ENCODE assay signal across 26 mouse cellular contexts in genomic region chr4:141222752-141223151, GRCm38 (mm10). TPM values are rescaled to one million over a fixed set of nuclear protein-coding genes. Genes with fewer than 3 reads are reported as not detected.
"Had no signal": no experiment of that assay in that cellular context is flagged by ENCODE, and none has a peak within 500 bp of the region (broad histone marks: within the 10 kb centered on the region; RNA-seq: fewer than 3 reads in every experiment).

No protein-coding gene starts in this region.

- H3K9ac ChIP-seq: heart, embryonic 12.5 days; hindbrain, embryonic 12.5 days; hindbrain, embryonic 14.5 days; intestine, embryonic 15.5 days; limb, embryonic 13.5 days; limb, embryonic 15.5 days; liver, embryonic 12.5 days; liver, embryonic 14.5 days had no signal

- ATAC-seq: hindbrain, embryonic 16.5 days; inflammation-experienced regulatory T-cells, adult 6 months; intestine, embryonic 15.5 days; intestine, postnatal 0 days; liver, embryonic 12.5 days had no signal

- H3K4me3 ChIP-seq: heart, embryonic 10.5 days; heart, embryonic 12.5 days; hindbrain, embryonic 10.5 days; hindbrain, embryonic 12.5 days; intestine, embryonic 15.5 days; limb, embryonic 13.5 days; limb, embryonic 15.5 days; liver, embryonic 12.5 days had no signal

- DNase-seq: gastrocnemius, postnatal 14 days; gastrocnemius, postnatal 36 days; heart, adult 18-20 months; heart, postnatal 10 days; heart, postnatal 4 days; kidney, adult 18-20 months; kidney, adult 8-10 months; kidney, postnatal 10 days; kidney, postnatal 25 days; kidney, postnatal 4 days; layer of hippocampus, adult 9-11 months; layer of hippocampus, postnatal 36 days; left cerebral cortex, postnatal 4 days had no signal

- H3K9me3 ChIP-seq: heart, embryonic 10.5 days; heart, embryonic 12.5 days; hindbrain, embryonic 10.5 days; hindbrain, embryonic 12.5 days; intestine, embryonic 15.5 days; limb, embryonic 13.5 days; limb, embryonic 15.5 days; liver, embryonic 12.5 days had no signal

- H3K36me3 ChIP-seq: intestine, embryonic 15.5 days had no signal

- H3K4me1 ChIP-seq: hindbrain, embryonic 12.5 days; intestine, embryonic 15.5 days; limb, embryonic 13.5 days; limb, embryonic 15.5 days had no signal

- H3K4me2 ChIP-seq: heart, embryonic 12.5 days; hindbrain, embryonic 12.5 days; hindbrain, embryonic 14.5 days; intestine, embryonic 15.5 days; limb, embryonic 13.5 days; limb, embryonic 15.5 days; liver, embryonic 12.5 days had no signal

- H3K27ac ChIP-seq: heart, embryonic 10.5 days; hindbrain, embryonic 10.5 days; hindbrain, embryonic 12.5 days; hindbrain, embryonic 14.5 days; intestine, embryonic 15.5 days; limb, embryonic 13.5 days; limb, embryonic 15.5 days; liver, embryonic 12.5 days; liver, embryonic 14.5 days had no signal

- H3K27me3 ChIP-seq: heart, embryonic 12.5 days; hindbrain, embryonic 12.5 days; intestine, embryonic 15.5 days; limb, embryonic 13.5 days; limb, embryonic 15.5 days; liver, embryonic 12.5 days had no signal

RNA-seq across cellular contexts. Expression of gene Rsg1, which starts 9.0 kb away (rescaled TPM):
- total RNA-seq: gastrocnemius, postnatal 36 days had no signal

RNA-seq across cellular contexts. Expression of gene Arhgef19, which starts 16.5 kb away (rescaled TPM):
- polyA plus RNA-seq: inflammation-experienced regulatory T-cells, adult 6 months had no signal
